Mouse (Mus musculus) CD8-positive naive resting alpha-beta T cell, adult 2 months (primary cell): ENCODE measurements around the gene Plekhg6.
A peak's percentile ranks its signal among the peaks of the same experiment; 100 is the strongest.

ENCODE experiments used
- DNase-seq, 2 experiments: peaks; one replicate each; pipeline ENCODE4 v3.0.0; 2022; ENCODE audit warnings: low read depth in 2 of 2, low spot score in 2 of 2

The Plekhg6 gene

GRCm38 (mm10) chr6:125354352-125355151 is 26.0 kb downstream of the Plekhg6 start:
- no peak for DNase-seq

- peak; percentile 23 to 49 for DNase-seq
Measured at GRCm38 (mm10) chr6:125353655-125354054, 26.9 kb downstream of the Plekhg6 start.

- DNase-seq = peak in 1 of 2 experiments; percentile 23
Measured at GRCm38 (mm10) chr6:125353221-125353620, 27.4 kb downstream of the Plekhg6 start.

- no peak for DNase-seq
Measured at GRCm38 (mm10) chr6:125352811-125353210, 27.8 kb downstream of the Plekhg6 start.

GRCm38 (mm10) chr6:125352046-125352384 is 28.6 kb downstream of the Plekhg6 start:
- no peak for DNase-seq

- peak; percentile 47 to 60 for DNase-seq
Measured at GRCm38 (mm10) chr6:125351368-125352045, 29.1 kb downstream of the Plekhg6 start.

- no peak for DNase-seq
Measured at GRCm38 (mm10) chr6:125350995-125351324, 29.6 kb downstream of the Plekhg6 start.

- DNase-seq = no peak
Measured at GRCm38 (mm10) chr6:125350231-125350994, 30.2 kb downstream of the Plekhg6 start.

- DNase-seq = peak; percentile 26 to 58
Measured at GRCm38 (mm10) chr6:125349575-125350230, 30.9 kb downstream of the Plekhg6 start.

- DNase-seq = no peak
Measured at GRCm38 (mm10) chr6:125348721-125349574, 31.6 kb downstream of the Plekhg6 start, which contains the start of gene Tnfrsf1a. TSS of gene Tnfrsf1a (plus strand) at chr6:125349362.

GRCm38 (mm10) chr6:125346029-125346428 is 34.6 kb downstream of the Plekhg6 start:
- no peak for DNase-seq

- no peak for DNase-seq
Measured at GRCm38 (mm10) chr6:125345625-125346024, 35.0 kb downstream of the Plekhg6 start.

- no peak for DNase-seq
Measured at GRCm38 (mm10) chr6:125344866-125345265, 35.7 kb downstream of the Plekhg6 start.

GRCm38 (mm10) chr6:125344084-125344483 is 36.5 kb downstream of the Plekhg6 start:
- no peak for DNase-seq

GRCm38 (mm10) chr6:125342198-125342597 is 38.4 kb downstream of the Plekhg6 start:
- DNase-seq = no peak

GRCm38 (mm10) chr6:125340244-125340643 is 40.3 kb downstream of the Plekhg6 start:
- no peak for DNase-seq

- no peak for DNase-seq
Measured at GRCm38 (mm10) chr6:125338791-125339660, 41.6 kb downstream of the Plekhg6 start.

GRCm38 (mm10) chr6:125334356-125334755 is 46.2 kb downstream of the Plekhg6 start:
- no peak for DNase-seq

GRCm38 (mm10) chr6:125333112-125333899 is 47.3 kb downstream of the Plekhg6 start:
- DNase-seq = no peak
